Mouse (Mus musculus) T-helper 2 cell (primary cell): ENCODE measurements at regions not wholly inside any gene's neighbourhood (a gene's known extent, or its start where the extent isn't known, plus 50 kb on each side); places are given as distances from the start of the nearest gene placed in this dataset.

Source experiments
- in situ Hi-C: fragments of 300-600 bp; cut with MboI, MseI; formaldehyde crosslinking; loops from one replicate; pipeline ENCODE4 v1.15.1; 2025; ENCODE audit warnings: high pct_unique_total_duplicates

GRCm38 (mm10) chr3:54993761-54994160 lies 61.5 kb downstream of the Ccna1 start:
- in situ Hi-C loops, result loop anchor here (10.0 kb wide), 1 partner anchor 1089 kb away; no protein-coding TSS in a partner anchor

DNA sequence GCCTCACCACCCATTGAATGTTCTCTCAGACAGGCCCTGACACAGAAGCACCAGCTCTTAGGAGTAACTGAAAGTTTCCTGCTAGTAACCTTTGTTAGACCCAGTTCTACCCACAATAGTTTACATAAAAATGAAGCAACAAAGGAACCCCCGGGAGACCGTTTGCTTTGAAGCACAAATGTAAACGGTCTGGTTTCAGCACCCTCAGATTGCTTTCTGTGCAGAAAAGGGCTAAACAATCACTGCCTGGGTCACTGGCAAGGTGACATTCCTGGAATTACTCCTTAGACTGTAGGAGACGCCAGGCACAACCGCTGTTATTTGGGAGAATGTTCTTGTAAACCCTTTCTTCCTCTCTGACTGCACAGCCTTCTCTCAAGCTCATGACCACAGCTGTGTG lies 65.2 kb downstream of the Ccna1 start:
- in situ Hi-C loops, result loop anchor here (10.0 kb wide), 1 partner anchor 1085 kb away; no protein-coding TSS in a partner anchor

GRCm38 (mm10) chr3:54989358-54989757 lies 65.9 kb downstream of the Ccna1 start:
- in situ Hi-C loops, result no loop called here

GRCm38 (mm10) chr3:54981488-54981887 lies 65.8 kb upstream of the Sertm1 start:
- in situ Hi-C loops, result no loop called here

GRCm38 (mm10) chr3:54980312-54980711 lies 64.6 kb upstream of the Sertm1 start:
- in situ Hi-C loops, result no loop called here

GRCm38 (mm10) chr3:54965512-54965911 lies 49.8 kb upstream of the Sertm1 start:
- in situ Hi-C loops, result no loop called here
